Mouse (Mus musculus) liver, embryonic 14.5 days (tissue): ENCODE measurements around the gene Asf1b.
"Not testable (repeated sequence)": the region's sequence is repeated elsewhere in the genome, so short reads cannot be mapped to it uniquely, and the experiment has no call there.

Source experiments
- CTCF ChIP-seq: IDR thresholded peaks from 2 replicates; pipeline ENCODE4 v1.5.1; 2016; ENCODE audit warnings: antibody characterized with exemption, low read depth, control low read depth
- EP300 ChIP-seq: IDR thresholded peaks from 2 replicates; pipeline ENCODE4 v1.6.1; 2016; ENCODE audit warnings: antibody characterized with exemption, low read depth

DNA sequence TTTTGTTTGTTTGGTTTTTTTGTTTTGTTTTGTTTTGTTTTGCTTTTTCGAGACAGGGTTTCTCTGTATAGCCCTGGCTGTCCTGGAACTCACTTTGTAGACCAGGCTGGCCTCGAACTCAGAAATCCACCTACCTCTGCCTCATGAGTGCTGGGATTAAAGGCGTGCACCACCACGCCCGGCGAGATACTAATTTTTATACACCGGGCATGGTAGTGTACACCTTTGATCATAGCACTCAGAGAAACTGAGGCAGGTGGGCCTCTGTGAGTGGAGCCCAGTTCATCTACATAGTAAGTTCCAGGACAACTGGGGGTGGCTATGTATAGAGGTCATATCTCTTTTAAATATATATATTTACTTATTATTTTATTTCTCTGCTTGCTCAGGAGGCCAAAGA is 50.2 kb downstream of the Asf1b start:
- not testable (repeated sequence) for TF ChIP-seq CTCF, EP300
